Mouse (Mus musculus) layer of hippocampus, adult 8-10 months (tissue): Measurements from ENCODE around the gene Trip4. TPM values are rescaled to one million over a fixed set of nuclear protein-coding genes. Genes with fewer than 3 reads are reported as not detected.
"Not testable (repeated sequence)": the region's sequence is repeated elsewhere in the genome, so short reads cannot be mapped to it uniquely, and the experiment has no call there.

ENCODE experiments used
- DNase-seq, 2 experiments: peaks; one replicate each; pipeline ENCODE4 v3.0.0; 2022; ENCODE audit warnings: low spot score in 2 of 2
- total RNA-seq, 4 experiments: library from RNA; stranded (reverse); gene quantifications; 2 replicates each; pipeline ENCODE4 v1.2.4; 2022

Trip4 gene
- total RNA-seq, 4 experiments from 2014 or later = 35.8 to 46.8 (median 39.0) TPM

DNA sequence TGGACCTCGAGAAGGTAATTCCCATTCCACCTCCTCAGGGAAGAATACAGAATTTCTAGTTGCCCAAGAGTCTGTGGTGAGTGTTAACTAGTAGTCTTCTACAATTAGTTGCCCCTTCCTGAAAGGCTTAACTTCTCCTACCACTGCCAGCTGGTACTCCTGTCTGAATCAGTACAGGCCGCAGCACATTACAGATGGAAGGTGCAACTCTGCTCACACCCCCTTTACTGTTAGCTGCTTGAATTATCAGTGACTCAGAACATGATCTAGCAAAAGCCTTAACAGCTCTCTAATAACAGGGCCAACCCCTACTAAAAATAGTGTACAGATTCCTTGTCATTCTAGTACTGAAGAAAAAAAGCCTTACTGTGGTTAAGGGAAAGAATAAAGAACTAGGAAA, 112.9 kb downstream of the Trip4 start:
- no peak for DNase-seq

DNA sequence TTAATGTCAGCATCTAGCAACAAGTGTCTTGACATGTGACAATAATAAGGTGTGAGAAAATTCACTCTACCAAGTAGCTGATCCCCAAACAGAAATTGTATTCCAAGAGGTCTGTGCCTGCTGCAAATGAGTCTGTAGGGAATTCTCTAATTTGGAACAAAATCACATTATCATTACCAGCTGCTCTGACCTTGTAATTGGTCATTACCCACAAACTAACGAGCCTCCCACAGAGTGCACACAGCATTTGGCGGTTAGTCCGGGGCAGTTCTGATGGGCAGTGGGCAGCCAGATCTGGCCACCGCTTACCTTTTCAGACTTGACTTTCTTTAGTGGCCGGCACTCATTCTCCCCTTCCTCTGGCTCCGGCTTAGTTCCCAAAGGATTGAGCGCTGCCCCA, 114.3 kb downstream of the Trip4 start:
- DNase-seq = no peak

DNA sequence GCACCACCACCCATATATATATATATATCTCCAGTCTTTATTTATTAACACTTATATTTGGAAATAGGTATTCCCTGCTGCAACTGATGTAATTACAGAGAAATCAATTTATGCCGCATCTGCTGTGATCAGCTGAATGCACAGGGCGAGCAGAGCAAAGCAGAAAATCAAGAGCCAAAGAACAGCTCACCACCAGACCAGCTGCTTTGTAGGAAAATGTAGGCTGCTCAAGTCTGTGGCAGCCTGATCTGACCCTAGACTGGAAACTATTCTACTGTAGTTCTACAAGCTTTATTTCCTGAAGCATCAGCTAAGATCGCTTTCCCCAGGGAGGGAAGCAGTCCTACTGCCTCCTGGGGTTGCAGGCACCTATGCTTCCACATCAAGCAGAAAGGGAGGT, 115.1 kb downstream of the Trip4 start:
- no peak for DNase-seq

DNA sequence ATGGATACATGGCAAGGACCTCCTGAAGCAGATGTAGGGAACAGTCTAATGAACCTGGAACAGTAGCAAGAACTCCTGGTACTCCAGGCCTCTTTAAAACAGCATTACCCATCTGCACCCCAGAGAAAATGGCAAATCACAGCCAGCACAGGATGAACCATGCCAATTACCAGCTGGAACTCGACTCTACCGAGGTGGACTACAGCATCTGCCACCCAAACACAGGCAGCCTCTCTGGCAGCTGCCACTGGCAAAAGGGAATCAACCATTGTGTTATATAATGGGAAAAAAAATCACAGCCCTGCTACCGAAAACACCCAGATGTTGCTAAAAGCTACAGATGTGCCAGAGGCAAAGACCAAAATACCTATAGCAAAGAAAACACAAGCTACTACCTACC, 115.5 kb downstream of the Trip4 start:
- DNase-seq = peak; percentile 30 to 42

DNA sequence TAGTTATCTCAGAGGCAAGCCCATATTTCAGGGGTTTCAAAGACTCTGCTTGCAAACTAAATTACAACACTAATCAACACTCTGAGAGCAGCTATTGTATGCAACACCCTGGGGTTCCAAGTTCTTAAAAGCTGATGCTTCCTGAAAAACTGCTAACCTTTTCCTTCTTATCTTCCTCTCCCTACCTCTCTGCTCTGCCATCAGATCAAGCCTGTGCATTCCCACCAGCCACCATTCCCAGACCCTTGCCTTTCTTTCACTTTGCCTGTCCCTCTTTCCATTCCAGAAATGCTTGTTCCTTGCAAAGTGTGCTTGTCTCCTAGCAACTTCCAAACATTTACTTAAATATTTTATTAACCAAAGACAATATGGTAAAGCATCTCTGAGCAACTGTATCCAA, 116.7 kb downstream of the Trip4 start:
- no peak for DNase-seq

DNA sequence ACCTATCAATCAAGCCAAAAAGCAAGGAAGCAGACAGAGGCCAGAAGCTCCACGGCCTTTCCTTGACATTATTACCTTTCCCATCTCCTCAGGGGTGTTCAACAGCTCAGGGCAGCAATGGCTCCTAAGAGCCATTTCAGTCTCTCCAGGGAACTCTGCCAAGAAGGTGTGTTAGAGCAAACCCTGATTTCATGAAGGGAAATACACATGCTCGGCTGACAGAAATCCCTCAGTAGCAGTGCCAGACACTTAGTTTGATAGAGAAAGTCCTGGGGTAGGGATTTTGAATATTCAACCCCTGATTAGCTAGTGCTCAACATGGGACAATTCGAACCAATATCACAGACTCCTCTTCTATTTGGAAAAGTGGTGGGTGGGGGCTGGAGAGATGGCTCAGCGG, 117.5 kb downstream of the Trip4 start:
- DNase-seq = no peak

DNA sequence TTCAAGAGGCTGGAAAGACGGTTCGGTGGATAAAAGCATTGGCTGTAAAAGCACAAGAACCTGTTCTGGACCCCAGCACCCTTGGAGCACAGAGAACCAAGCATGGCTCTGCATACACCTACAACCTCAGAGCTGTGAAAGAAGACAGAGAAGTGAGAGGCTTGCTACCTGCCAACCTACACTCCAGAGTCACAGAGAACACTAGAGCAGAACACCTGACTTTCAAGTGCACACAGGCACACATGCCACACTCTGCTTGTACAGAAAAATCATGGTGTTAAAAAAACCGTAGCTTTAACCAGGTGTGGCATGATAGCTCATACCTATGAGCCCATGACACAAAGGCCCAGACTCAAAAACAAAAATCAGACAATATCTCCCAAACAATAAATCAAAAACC, 118.8 kb downstream of the Trip4 start:
- DNase-seq = no peak

DNA sequence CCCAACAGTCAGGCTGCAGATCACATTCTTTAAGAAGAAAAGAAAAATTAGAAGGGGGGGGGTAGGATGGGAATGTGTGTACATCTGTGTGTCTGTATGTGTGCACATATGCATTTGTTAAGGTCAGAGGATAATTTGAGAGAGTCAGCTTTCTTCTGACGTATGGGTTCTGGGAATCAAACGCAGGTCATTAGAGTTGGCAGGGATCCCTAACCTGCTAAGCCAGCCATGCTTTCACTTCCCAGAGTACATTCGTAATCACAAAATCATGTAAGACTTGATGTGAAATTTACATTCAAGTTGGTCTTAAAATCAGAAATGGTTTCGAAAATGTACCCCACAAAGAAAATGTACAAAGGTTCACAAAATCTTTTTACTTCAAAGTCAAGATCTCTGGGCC, 120.0 kb downstream of the Trip4 start:
- DNase-seq = no peak

DNA sequence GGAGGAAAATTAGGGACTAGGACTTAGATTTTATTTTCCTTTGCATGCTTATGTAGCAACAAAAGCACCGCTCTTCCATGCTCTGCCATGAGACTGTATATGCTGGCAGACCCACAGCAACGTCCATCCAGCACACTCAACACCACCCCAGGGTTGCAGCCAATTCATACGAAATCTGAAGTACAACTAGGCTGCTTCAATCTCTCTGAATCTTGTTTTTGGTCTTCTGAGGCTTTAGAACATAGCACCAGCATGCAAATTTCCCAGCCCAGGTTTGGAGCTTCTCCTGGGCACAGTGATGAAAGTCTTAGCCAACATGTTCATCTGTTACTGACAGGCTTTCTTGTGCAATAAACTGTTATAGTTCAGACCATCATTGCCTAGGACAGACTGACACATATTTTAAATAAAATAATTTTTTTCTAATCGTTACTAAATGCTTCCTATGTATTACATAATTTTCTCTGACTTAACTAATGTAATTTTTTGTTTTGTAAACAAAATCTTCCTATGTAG, 120.7 kb downstream of the Trip4 start:
- no peak for DNase-seq

DNA sequence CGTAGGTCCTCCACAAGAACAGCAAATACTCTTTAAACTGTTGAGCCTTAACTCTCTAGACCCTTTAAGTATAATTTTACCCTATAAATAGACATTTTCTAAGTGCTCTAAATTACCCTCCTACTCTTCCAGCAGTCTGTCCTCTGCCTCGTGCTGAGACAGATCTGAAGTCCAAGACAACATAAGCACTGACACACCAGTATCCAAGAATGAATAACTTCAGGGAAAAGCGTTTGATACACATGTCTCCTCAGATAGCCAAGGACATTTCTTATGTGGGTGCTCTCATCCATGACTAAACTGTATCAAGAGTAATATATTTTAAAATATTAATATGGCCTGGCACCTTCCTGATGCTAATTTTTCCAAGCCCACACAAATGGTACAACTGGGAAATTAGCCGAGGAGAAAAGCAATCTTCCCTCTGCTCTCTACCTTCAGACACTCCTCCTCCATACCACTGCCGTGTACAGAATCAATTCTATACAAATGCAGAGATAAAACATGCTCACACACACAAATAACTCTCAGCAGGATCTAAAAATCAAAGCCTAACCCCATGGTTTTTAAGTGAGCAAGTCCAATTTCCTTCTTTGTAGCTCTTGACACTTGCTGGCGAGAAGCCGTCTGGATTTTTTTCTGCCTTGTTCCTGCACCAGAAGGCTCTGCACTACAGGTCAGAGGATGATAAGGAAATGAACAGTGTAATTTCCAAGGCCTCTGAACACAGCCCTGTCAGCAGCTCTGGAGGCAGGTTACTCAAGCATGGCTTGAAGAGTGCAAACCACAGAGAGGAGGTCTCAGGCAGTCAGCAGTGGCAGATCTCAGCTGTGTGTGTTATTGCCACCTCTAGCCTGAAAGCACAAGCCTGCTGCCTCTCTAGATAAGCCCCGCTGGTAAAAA, 121.5 kb downstream of the Trip4 start:
- no peak for DNase-seq

DNA sequence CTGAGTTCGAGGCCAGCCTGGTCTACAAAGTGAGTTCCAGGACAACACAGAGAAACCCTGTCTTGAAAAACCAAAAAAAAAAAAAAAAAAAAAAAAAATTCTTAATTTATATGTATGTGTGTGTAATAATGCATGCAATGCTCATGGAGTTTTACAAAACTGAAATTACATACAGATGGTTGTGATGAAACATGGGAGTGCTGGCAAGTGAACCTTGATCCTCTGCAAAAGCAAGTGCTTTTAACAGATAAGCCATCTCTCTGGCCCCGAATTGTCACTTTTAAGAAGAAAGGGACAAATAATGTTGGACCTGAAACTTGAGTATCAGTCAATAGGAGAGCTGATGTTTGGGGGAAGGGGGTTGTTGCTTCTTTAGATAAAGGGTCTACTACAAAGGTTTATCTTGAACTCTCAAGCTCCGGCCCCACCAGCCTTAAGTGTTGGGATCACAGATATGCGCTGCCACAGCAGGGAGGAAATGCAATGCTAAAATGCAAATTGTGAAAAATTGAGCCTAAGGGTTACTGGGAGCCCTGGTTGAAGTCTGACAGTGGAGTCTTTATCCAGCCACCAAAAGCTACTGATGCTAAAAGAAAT, 122.7 kb downstream of the Trip4 start:
- DNase-seq = no peak

DNA sequence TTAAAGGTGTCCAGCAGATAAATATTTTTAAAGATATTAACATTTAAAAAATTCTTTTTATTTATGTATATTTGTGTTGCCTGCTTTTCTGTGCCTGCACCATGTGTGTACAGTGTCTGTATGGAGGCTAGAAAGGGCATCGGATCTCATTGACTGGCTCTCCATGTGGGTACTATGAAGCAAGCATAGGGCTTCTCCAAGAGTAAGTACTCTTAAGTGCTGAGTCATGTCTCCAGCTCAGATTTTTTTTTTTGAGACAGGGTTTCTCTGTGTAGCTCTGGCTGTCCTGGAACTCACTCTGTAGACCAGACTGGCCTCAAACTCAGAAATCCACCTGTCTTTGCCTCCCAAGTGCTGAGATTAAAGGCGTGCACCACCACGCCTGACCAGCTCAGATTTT, 129.0 kb downstream of the Trip4 start:
- not testable (repeated sequence) for DNase-seq

Other genes starting within 250 kb of the Trip4 start
- gene Oaz2, start 240.8 kb downstream of the Trip4 start, total RNA-seq = 100 to 1,000 TPM; 188 to 226 (median 208) TPM
- 10 to 100 TPM; 44.8 to 56.2 (median 50.2) TPM for gene Zfp609, start 81.2 kb downstream of the Trip4 start, total RNA-seq
- under 1 TPM in 2 of 4 experiments, not detected in 2; 0.19 to 0.40 TPM for gene Pclaf, start 18.6 kb downstream of the Trip4 start, total RNA-seq
- 10 to 100 TPM; 39.9 to 54.2 (median 46.0) TPM for gene Csnk1g1, start 130 bp upstream of the Trip4 start, total RNA-seq
- 100 to 1,000 TPM; 174 to 209 (median 191) TPM for gene Ppib, start 151.4 kb upstream of the Trip4 start, total RNA-seq
- 1 to 10 TPM; 5.0 to 8.6 (median 7.5) TPM for gene Snx22, start 160.9 kb upstream of the Trip4 start, total RNA-seq
- 10 to 100 TPM; 84.0 to 94.9 (median 90.0) TPM for gene Snx1, start 217.8 kb upstream of the Trip4 start, total RNA-seq
- 10 to 100 TPM; 24.3 to 30.0 (median 27.0) TPM for gene Ciao2a, start 217.8 kb upstream of the Trip4 start, total RNA-seq
- gene Dapk2, start 249.4 kb upstream of the Trip4 start, total RNA-seq = 1 to 10 TPM in 1 of 4 experiments, under 1 TPM in 3; 0.43 to 1.5 (median 0.69) TPM